Mouse (Mus musculus) cerebellum, postnatal 25 days (tissue): ENCODE results near the gene Wdr91.

ENCODE experiments used
- DNase-seq, 2 experiments: peaks; one replicate each; pipeline ENCODE4 v3.0.0; 2021; ENCODE audit warnings: mixed read lengths in 2 of 2

Gene Wdr91

DNA sequence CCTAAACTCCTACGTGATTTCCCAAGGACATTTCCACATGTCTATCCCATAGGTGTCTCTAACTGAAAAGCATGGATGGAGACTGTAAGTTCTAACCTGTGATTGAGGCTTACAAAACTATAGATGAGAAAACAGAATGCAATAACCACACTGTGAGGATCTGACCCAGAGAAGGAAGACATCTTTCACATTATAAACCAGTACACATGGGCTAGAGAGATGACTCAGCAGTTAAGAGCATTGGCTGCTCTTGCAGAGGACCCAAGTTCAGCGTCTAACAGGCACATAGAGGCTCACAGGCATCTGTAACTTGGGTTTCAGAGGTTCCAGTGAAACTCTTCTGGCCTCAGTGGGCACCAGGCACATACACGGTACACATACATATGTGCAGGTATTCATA is 3.8 kb upstream of the Wdr91 start:
- no peak for DNase-seq

DNA sequence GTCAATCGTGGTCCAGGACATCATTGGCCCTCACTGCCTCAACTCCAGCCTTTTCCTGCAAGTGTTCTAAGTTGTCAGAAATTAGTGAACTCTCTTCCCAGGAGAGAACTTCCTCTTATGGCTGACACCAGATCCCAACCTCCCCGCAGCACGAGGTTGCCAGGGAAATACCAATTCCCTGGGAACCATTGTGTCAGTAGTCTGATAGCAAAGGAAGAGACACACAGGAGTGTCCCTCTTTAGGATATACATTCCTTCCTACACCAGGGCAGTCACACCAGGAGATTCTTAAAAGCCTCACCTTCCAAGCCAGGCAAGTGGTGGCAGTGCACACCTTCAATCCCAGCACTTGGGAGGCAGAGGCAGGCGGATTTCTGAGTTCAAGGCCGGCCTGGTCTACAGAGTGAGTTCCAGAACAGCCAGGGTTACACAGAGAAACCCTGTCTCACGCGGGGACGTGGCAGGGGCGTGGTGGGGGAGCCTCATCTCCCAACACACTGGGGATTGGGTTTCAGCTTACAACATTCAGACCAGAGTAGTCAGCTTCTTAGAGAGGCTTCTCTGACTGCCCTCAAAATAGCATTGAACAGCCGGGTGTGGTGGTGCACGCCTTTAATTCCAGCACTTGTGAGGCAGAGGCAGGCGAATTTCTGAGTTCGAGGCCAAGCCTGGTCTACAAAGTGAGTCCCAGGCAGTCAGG is 2.8 kb upstream of the Wdr91 start:
- DNase-seq, result no peak

DNA sequence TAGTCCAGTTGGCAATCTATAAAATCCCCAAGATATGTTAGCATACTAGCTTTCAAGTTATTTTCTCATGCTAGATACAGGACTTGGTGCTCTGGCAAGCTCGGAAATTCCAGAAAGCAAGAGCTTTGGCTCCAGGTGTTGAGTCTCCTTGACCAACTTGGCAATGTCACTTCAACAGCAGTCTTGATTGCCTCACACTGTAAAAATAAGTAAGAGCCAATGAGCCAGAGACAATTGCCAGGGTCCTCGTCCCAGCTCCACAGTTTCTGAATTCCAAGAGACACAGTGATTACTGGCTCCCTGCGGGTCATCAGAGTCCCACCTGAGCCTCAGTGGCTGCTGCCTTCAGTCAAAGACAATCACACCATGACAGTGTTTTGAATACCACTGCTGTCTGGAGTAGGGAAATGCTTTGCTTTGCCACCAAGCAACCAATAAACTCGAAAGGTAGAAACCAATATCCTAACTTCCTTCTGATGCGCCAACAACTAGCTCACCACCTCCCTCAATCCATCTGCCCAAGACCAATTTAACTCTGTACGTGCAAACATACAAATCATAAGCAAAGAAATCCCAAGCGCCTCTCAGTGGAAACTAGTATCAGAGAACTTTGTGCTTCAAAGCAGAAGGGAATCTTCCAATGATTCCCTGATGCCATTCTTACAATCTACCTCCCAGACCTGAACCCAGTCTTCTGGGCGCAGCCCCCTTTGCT is 888 bp downstream of the Wdr91 start:
- no peak for DNase-seq

DNA sequence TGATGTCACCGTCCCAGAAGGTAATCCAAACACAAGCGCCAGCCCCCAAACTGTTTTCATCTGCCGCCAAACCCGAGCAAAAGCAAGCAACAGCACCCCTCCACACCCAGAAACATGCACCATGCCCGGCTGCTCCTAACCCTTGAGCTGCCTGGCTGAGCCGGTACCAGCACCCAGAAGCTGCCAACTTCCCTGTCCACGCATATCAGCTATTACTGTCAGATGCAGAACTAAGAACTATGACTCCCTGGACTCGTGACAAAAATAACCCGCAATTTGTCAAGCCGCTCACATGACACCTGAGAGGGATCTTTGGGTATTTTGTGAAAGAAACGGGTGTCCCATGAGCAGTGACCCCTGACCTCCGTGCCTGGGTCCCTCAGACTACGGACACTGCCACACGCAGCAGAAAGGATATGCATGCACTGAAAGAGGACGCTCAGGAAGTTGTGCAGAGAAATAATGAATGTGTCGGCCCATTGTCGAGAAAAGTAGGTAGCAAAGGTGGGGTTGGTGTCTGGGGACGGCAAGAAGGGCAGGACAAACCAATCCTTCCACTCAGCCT is 2.9 kb downstream of the Wdr91 start:
- no peak for DNase-seq

DNA sequence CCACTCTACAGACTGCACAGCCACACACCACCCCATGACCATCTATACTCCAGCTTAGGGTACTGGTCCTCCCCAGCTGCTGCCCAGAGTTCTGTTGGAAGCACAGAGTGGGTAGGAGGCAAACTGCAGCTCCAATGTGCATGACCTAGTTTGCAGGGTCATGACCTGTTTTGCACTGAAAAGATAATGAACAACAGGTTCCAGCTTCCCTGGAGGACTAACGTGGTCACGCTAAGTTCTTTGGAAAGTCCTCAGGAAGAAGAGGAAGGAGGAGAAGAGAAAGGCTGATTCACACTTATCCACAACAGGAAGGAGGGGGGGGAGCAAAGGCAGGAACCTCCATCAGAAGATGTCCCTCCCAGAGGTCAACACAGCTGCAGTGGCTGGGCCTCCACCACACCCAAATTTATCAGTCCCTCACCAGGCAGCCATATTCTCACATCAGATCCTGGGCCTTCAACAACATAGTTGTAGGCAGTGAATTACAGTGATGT is 3.5 kb downstream of the Wdr91 start:
- DNase-seq, result no peak

DNA sequence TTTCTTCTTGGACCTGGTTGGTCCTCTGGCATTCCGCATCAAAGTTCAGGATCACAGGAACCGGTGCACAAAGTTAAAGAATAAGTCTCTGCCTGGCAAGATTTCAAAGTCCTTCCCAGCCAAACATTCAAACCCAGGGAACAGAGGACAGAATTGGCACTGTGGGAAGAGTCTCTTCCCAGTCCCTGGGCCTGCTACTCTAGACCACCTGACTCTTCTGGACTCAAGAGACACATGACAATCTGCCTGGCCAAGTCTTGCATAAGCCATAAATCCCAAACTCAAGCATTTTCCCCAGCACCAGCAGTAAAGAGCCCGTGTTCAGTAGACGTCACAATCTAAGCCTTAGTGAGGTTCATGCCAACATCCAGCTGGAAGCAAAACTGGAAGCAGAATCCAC is 4.0 kb downstream of the Wdr91 start:
- no peak for DNase-seq

DNA sequence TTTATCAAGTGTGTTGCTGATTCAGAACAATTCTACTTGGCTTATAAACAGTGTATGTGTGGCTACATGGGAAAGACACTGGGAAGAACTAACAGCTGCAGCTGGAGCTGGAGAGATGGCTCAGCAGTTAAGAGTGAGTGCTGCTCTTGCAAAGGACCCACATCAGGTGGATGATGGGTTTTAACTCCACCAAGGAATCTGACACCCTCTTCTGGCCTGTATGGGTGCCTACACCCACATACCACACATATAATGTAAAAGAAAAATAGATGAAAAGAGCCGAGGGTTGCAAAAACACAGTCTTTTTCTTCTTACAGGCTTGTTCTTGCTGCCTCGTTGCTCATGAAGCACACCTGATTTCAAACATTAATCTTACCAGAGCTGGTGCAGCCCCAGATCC is 4.6 kb downstream of the Wdr91 start:
- DNase-seq, result no peak

DNA sequence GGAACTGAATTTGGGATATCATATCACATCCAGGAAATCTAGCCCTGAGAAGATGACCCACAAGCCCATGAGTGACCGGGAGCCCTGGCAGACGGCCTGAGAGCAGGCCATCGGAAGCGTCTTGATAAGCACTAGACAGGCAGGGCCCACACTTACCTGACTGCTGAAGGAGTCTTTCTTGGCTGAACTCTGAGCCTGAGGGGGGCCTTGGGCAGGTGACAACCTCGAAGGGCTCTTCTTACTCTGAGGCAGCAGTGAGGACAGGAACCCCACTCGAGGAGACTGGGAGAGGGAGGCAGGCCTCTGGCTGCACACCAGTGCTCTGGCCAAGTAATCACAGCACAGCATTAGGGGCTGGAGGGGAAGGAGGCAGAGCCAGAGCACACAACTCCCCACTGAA is 6.3 kb downstream of the Wdr91 start:
- DNase-seq, result no peak

DNA sequence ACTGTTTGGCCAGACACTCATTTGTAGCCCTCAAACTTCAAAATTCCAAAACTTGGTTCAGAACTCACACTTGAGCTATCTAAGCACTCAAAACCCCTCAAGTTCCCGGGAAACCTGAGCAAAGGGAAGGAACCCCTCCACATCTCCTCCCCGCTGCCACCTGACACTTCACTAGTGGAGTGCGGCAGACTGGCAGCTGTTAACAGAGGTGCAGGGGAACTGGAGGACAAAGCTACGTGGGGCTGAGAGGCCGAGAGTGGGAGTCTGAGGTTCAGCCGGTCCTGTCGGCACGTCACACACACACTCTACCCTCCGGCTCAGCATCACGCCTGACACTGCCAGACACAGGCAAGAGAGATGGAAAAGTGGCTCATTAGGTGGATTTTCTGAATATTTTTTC is 6.8 kb downstream of the Wdr91 start:
- peak in 1 of 2 experiments; percentile 2 for DNase-seq

DNA sequence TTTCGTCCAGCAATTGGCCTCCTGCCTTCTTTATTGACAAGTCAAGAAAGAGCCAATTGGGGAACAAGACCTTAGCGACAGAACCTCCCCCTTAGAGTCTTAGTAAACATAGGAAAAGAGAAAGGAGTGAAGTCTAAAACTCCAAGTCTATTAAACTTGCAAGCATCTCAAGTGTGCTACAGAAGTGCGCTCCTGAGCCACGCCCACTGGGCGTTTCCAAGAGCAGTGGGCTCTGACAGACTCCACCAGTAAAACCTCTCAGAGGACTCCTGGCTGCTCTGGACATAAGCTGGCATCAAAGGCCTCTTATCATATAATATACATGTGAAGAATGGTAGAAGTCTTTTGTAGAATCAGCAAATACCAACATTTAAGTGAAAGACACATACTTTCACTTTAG is 7.2 kb downstream of the Wdr91 start:
- no peak for DNase-seq

DNA sequence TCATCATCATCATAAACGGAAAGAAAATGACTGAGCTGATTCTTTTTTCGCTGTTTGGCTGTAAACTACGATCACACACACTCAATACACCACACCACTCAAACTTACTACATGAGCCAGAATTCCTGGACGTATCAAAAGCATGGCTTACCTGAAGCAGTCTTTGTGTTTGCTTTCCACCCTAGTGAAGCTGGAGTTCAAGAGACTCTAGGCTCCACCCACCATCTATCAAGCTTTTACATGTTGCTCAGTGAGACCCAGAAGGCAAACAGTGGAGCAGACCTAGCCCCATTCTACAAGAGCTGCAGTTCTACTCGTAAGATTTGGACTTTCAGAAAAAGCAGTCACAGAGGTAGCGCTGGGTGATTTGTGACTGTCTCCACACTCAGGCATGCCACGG is 8.1 kb downstream of the Wdr91 start:
- DNase-seq, result no peak

DNA sequence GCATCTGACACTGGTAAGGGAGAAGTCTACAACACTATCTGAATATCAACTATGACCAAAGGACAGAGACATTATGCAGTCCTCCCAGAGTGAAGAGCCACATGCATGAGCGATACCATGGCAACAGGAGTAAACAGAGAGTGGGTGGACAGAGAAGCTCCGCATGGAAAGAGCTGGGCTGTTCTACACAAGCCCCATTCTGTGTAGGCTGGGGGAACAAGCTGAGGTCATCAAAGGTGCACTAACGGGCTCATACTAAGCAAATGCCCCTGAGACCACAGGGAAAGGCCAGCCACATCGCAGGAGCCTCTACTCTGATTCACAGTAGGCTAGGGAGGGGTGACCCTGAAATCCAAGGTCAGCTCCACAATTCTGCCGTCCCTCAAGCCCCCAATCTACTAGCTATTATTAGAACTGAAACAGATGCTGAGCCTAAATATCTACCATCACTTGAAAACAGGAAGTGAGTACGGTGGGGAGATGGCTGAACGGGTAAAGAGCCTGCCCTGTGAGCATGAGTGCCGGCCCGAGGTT is 8.7 kb downstream of the Wdr91 start:
- DNase-seq, result peak in 1 of 2 experiments; percentile 2

DNA sequence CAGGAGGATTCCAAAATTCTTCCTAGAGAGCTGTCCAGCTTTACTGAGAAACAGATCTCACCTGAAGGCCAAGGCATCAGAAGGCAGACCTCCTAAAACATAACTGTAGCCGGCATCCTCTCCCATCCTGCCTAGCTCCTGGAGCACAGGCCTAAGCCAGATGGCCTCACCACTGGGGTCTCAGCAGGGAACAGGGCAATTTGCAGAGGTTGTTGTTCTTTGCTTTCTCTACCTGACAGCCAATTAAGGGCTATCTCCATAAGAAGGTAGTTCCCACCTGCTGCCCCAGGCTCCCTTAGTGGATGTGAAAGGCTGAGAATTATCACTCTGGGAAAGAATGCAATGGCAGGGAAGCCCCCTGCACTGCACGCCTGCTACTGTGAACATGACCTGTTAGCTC is 9.7 kb downstream of the Wdr91 start:
- DNase-seq, result peak; percentile 75

DNA sequence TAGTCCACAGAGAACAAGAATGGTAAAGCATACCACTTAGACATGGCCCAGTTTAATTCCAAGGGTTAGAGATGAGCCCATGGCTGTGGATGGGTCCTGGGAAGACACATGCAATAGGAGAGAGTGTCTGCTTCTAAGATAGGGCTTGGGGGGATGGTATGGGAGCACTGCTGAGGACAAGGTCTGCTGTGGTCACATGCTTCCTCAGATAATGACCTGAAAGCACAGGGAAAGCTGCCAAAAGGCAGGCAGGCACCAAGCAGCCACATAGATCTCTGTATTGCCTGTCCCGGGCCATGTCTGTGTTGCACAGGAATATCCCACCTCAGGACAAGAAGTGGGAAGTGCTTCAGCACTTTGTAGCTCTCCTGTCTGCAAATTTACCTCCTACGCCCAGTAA is 11.5 kb downstream of the Wdr91 start:
- DNase-seq, result no peak

DNA sequence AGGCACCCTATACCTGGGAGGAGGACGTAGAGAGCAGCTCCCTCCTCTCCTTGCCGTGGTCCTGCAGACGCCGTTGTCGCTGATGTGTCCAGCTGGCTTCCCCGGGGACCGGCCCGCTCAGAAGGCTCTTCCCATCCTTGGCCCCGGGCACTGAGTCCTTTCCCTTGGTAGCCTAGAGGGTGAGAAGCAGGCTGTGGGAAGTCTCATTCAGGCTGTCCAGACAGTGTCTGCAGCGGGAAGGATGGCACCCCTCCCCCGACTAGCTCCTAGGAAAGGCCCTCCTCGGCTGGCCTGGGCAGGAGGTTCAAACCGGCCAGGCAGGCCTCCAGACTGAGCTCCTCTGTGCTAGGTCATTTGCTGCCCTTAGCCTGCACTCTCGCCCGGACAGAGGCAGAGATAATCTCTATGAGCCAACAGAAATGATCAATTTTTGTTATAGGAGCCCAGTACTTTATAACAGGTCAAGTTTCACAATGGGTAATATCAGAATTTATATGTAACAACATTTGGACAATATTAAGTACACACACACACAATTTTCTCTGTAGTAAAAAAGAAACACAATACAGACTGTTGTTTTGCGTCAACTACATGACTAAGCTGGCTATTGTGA is 14.4 kb downstream of the Wdr91 start:
- DNase-seq, result peak; percentile 29 to 32

DNA sequence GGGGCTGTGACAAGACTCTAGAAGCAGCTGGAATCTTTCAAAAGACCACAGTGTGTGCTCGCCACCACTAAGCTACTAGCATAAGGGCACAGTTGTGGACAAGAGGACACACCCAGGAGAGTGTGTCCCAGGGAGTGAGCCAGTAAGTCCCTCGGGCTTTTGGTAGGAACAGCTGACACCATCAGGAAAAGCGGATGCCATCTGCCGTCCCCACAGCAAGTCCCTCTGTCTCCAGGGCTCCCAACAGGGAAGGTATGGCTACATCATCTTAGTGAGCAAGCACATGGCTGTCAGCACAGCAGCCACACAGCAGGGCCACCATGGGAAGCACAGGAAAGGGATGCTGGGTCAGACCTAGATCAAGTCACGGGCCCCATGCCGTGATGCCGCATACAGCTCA is 15.1 kb downstream of the Wdr91 start:
- DNase-seq, result peak; percentile 44 to 46

DNA sequence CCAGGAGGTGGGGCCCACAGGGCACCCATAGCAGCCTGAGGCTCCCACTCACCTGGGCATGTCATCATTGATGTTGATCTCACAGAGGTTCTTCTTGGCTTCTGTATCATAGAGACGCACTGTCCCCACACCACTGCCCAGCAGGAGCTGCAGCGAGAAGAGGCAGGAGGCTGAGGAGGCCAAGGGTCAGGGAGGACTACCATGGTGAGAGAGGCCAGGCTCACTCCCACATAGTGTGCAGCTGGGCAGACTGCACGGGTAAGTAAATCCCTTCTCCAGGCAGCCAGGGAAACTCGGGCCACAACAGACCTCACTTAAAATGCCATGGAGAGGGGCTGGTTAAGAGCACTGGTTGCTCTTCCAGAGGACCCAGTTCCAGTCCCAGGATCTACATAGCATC is 21.5 kb downstream of the Wdr91 start:
- DNase-seq, result no peak

DNA sequence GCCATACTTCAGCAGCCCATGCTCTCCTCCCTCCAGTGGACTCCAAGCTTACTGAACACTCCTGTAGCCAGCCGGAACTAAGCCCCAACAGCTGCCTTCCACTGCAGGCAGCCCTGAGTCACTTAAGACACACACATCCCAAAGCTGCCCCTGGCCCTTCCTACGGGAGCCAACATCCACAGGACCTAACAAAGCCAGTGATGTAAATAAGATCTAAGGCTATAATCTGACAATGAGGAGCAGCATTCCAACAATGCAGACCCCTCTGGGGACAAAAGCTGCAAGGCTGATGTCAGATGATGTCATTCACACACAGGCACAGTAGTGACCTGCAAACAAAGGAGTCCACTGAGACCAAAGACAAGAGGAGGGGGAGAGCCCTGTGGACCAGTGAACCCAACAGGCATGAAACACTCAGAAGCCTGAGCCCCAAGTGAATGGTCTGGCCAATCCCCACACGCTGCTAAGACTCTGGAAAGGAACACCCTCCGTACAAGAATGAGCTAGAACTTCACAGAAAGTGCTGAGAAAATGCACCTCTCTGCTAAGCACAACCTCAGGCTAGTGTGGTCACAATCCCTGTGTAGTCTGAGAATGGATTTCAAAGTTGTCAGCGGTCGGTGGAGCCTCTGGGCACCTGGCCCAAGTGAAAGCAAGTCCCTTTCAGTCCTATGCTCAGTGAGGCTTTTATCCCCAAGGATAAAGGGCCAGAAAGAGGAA is 23.4 kb downstream of the Wdr91 start:
- no peak for DNase-seq

DNA sequence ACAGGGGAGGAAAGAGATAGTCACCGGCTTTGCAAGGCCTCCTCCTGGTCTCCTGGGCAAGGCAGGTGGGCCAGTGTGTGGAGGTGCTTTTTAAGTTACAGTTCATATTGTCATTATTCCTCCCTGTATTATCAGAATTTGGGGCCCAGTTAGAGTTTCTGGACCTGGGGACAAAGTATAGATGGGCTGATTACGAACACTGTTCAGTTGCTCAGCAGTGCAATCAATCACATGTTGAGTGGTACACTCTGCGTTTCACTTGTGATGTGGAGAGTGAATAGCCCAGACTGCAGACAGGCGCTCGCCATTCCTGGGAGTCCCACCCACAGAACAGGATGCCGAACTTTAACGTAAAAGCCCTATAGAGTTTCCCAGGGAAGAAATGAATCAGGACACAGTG is 26.0 kb downstream of the Wdr91 start:
- DNase-seq, result no peak

DNA sequence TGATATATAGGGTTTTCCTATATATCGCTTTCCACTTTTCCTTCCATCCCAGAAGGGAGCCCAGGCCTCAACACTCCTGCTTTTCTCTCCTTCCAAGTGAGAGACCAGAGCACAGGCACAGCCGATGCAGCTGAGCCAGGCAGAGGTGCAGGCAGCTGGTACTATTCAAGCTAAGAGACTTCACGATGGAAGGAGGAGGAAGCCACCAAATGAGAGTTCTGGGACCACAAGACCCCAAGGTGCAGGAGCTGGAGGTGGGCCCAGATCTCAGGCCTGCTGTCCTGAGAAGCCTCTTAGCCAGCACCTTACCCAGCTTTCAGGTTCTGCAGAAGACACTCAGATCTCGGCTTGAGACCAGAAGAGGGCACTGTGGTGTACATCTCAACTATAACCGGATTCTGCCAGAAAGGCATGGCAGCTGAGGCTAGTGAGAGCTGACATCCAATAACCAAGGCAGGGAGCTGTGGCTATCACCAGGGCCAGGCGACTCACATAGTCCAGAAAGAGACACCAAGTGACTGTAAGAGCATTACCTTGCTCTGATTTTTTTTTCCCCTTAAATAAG is 30.7 kb downstream of the Wdr91 start:
- DNase-seq, result peak; percentile 62 to 76

DNA sequence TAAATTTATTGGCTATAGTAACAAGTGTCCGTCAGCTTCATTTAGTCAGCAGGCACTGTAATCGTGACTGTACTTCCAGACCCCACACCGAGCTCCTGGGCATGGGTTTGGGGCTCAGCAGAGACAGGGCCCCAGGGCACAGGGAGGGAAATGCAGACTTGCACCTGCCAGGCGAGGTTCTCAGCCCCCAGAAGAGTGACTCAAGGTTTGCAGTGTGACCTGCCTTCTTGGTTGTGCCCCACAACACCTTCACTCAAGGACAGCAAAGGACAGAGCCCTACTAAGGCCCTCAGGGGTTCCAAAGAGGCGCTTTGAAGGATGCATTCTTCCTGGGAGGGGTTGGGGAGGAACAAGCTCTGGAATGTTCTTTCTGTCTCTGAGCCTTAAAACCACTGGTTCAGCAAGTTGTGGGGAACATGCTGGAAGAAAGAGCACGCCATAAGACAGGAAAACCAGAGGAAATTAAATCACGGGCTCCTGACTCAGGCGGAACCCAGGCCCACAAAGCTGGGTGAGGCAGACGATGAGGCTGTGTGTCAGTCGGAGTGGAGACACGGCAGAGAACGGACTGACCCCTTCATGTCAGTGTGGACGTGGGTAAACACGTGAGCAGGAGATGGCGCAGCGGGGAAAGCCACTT is 31.5 kb downstream of the Wdr91 start:
- no peak for DNase-seq
